Mouse (Mus musculus): ENCODE data around the gene Cacna1d. TPM values are rescaled to one million over a fixed set of nuclear protein-coding genes. Genes with fewer than 3 reads are reported as not detected.

The Cacna1d gene
- total RNA-seq, 2 experiments from 2014 or later: 54.4 to 61.1 TPM

- DNase-seq (ENCODE audit: extremely low spot score in 1 of 2, low spot score in 2 of 2): no peak
- intact Hi-C loops (cut with DNase I): no loop called here
Measured at GRCm38 (mm10) chr14:30473605-30474004, 17.6 kb downstream of the Cacna1d start.

GRCm38 (mm10) chr14:30463312-30463711 is 27.9 kb downstream of the Cacna1d start:
- intact Hi-C loops (cut with DNase I): no loop called here
- DNase-seq (ENCODE audit: extremely low spot score in 1 of 2, low spot score in 2 of 2): no peak

- DNase-seq (ENCODE audit: extremely low spot score in 1 of 2, low spot score in 2 of 2): peak; percentile 78 to 83
- intact Hi-C loops (cut with DNase I): loop anchor here (2.0 to 5.0 kb wide), 2 partner anchors 108 to 323 kb away; no protein-coding TSS in a partner anchor
Measured at GRCm38 (mm10) chr14:30459891-30460523, 31.2 kb downstream of the Cacna1d start.

GRCm38 (mm10) chr14:30458820-30459219 is 32.4 kb downstream of the Cacna1d start:
- DNase-seq (ENCODE audit: extremely low spot score in 1 of 2, low spot score in 2 of 2): no peak
- intact Hi-C loops (cut with DNase I): loop anchor here (2.0 to 5.0 kb wide), 2 partner anchors 107 to 322 kb away; no protein-coding TSS in a partner anchor

- DNase-seq (ENCODE audit: extremely low spot score in 1 of 2, low spot score in 2 of 2): peak; percentile 16 to 67
- intact Hi-C loops (cut with DNase I): loop anchor here (2.0 to 5.0 kb wide), 2 partner anchors 106 to 321 kb away; no protein-coding TSS in a partner anchor
Measured at GRCm38 (mm10) chr14:30457897-30458296, 33.4 kb downstream of the Cacna1d start.

GRCm38 (mm10) chr14:30457436-30457835 is 33.8 kb downstream of the Cacna1d start:
- peak in 1 of 2 experiments; percentile 37 for DNase-seq (ENCODE audit: extremely low spot score in 1 of 2, low spot score in 2 of 2)
- intact Hi-C loops (cut with DNase I): loop anchor here (5.0 kb wide), 1 partner anchor 105 kb away; no protein-coding TSS in a partner anchor

- DNase-seq (ENCODE audit: extremely low spot score in 1 of 2, low spot score in 2 of 2): no peak
- intact Hi-C loops (cut with DNase I): loop anchor here (5.0 kb wide), 1 partner anchor 104 kb away; no protein-coding TSS in a partner anchor
Measured at GRCm38 (mm10) chr14:30455801-30456595, 35.3 kb downstream of the Cacna1d start.

GRCm38 (mm10) chr14:30439915-30440314 is 51.3 kb downstream of the Cacna1d start:
- no peak for DNase-seq (ENCODE audit: extremely low spot score in 1 of 2, low spot score in 2 of 2)
- intact Hi-C loops (cut with DNase I): loop anchor here (5.0 kb wide), 1 partner anchor 53 kb away; no protein-coding TSS in a partner anchor

GRCm38 (mm10) chr14:30435316-30435715 is 55.9 kb downstream of the Cacna1d start:
- intact Hi-C loops (cut with DNase I): no loop called here

GRCm38 (mm10) chr14:30430446-30430845 is 60.8 kb downstream of the Cacna1d start:
- no peak for DNase-seq (ENCODE audit: extremely low spot score in 1 of 2, low spot score in 2 of 2)
- intact Hi-C loops (cut with DNase I): no loop called here

More at GRCm38 (mm10) chr14:30435316-30435715, 55.9 kb downstream of the Cacna1d start:
- DNase-seq (ENCODE audit: extremely low spot score in 1 of 2, low spot score in 2 of 2): no peak

- no peak for DNase-seq (ENCODE audit: extremely low spot score in 1 of 2, low spot score in 2 of 2)
- intact Hi-C loops (cut with DNase I): no loop called here
Measured at GRCm38 (mm10) chr14:30430026-30430425, 61.2 kb downstream of the Cacna1d start.

- peak in 1 of 2 experiments; percentile 29 for DNase-seq (ENCODE audit: extremely low spot score in 1 of 2, low spot score in 2 of 2)
Measured at GRCm38 (mm10) chr14:30429606-30430005, 61.6 kb downstream of the Cacna1d start.

GRCm38 (mm10) chr14:30428757-30429156 is 62.5 kb downstream of the Cacna1d start:
- intact Hi-C loops (cut with DNase I): no loop called here

More at GRCm38 (mm10) chr14:30429606-30430005, 61.6 kb downstream of the Cacna1d start:
- intact Hi-C loops (cut with DNase I): no loop called here

GRCm38 (mm10) chr14:30425876-30426275 is 65.4 kb downstream of the Cacna1d start:
- intact Hi-C loops (cut with DNase I): no loop called here
- DNase-seq (ENCODE audit: extremely low spot score in 1 of 2, low spot score in 2 of 2): no peak

More at GRCm38 (mm10) chr14:30428757-30429156, 62.5 kb downstream of the Cacna1d start:
- DNase-seq (ENCODE audit: extremely low spot score in 1 of 2, low spot score in 2 of 2): no peak

GRCm38 (mm10) chr14:30425175-30425574 is 66.1 kb downstream of the Cacna1d start:
- intact Hi-C loops (cut with DNase I): no loop called here
- DNase-seq (ENCODE audit: extremely low spot score in 1 of 2, low spot score in 2 of 2): no peak

GRCm38 (mm10) chr14:30424638-30425037 is 66.6 kb downstream of the Cacna1d start:
- no peak for DNase-seq (ENCODE audit: extremely low spot score in 1 of 2, low spot score in 2 of 2)
- intact Hi-C loops (cut with DNase I): no loop called here

- no peak for DNase-seq (ENCODE audit: extremely low spot score in 1 of 2, low spot score in 2 of 2)
- intact Hi-C loops (cut with DNase I): no loop called here
Measured at GRCm38 (mm10) chr14:30422376-30423140, 68.7 kb downstream of the Cacna1d start.

GRCm38 (mm10) chr14:30419458-30419857 is 71.8 kb downstream of the Cacna1d start:
- intact Hi-C loops (cut with DNase I): no loop called here
- no peak for DNase-seq (ENCODE audit: extremely low spot score in 1 of 2, low spot score in 2 of 2)

GRCm38 (mm10) chr14:30419046-30419445 is 72.2 kb downstream of the Cacna1d start:
- intact Hi-C loops (cut with DNase I): no loop called here
- DNase-seq (ENCODE audit: extremely low spot score in 1 of 2, low spot score in 2 of 2): no peak

Data from left cerebral cortex, postnatal 10 days (tissue).